Mouse (Mus musculus): ENCODE data around the gene Atg7.

Gene Atg7

DNA sequence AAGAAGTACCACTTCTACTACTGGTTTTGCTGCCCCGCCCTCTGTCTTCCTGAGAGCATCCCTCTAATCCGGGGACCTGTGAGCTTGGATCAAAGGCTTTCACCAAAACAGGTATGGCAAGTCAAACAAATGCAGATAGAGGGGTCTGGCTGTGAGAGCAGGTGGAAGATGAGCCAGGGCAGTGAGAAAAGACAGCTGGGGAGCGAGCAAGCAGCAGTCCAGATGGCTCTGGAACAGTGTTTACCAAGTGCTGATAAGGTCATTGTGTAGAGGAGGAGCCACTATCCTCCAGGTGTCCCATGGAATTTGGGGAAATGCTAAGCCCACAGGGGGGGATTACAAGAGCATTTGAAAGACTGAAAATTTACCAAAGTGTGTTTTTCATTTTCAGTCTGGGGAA is 41.5 kb downstream of the Atg7 start:
- no peak for DNase-seq (ENCODE audit: low read depth, low spot score)

DNA sequence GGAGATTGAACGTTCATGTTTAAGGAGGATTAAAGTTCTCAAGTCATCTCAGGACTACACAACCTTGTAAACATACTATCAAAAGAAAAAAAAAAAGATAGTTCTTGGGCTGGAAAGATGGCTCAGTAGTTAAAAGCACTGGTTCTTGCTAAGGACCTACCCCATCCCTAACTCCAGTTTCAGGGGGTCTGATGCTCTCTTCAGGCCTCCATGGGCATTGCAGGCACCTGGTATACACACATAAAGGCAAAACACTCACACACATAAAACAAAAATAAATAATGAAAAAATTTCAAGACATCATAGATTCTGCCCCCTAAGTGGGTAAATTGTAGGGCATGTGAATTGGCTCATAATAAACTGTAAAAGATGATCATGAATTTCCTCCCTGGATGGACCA is 42.5 kb downstream of the Atg7 start:
- no peak for DNase-seq (ENCODE audit: low read depth, low spot score)

DNA sequence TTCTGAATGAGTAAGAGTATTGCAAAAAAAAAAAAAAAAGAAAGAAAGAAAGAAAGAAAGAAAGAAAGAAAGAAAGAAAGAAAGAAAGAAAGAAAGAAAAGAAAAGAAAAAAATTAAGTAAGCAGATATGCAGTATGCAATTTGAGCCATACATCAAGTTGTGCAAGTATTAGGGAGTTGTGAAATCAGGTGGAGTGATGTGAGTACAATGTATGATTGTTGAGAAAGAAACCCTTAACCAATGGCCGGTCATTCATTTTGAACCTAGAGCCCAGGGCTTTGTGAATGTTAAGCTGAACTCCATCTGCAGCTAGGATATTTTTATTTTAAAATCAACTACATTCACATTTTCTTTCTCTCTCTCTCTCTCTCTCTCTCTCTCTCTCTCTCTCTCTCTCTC is 44.1 kb downstream of the Atg7 start:
- DNase-seq (ENCODE audit: low read depth, low spot score): no peak

DNA sequence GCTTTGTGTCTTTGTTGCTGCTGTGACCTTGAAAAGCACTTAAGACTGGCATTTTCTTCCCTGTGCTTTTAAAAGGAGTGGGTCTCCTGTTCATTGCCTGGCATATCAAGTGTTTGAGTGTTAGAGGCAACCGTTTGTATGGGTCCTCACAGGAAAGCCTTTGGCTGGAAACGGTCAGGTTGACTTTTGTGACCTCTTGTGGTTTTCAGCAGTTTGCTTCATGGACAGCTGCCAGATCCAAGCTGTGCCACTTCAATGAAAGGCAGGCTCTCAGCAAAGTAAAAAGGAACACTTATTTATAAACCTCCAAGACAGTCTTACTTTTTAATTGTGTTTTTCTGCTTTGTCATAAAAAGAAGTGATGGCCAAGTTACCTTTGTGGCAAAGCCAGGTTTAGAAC is 47.8 kb downstream of the Atg7 start:
- no peak for DNase-seq (ENCODE audit: low read depth, low spot score)

GRCm38 (mm10) chr6:114691530-114691929 is 48.6 kb downstream of the Atg7 start:
- no peak for DNase-seq (ENCODE audit: low read depth, low spot score)

DNA sequence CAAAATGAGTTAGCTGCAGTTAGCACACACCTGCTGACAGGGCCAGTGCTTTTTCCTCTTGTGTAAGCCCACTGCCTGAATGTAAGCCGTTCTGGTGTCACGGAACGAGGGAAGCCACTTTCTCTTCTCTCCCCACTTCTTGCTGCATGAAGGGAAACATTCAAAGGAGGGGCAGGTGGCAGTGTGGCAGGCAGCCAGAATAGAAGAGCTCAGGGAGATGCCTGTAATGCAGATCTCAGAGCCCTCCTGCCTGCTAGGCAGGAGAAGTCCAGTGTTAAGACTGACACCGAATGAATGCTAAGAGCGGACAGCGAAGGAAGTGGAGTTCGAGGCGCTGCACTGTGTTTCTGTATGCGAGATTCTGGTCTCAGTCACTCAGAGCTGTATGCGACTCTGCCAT is 49.8 kb downstream of the Atg7 start:
- DNase-seq (ENCODE audit: low read depth, low spot score): no peak

- peak; percentile 83 for DNase-seq (ENCODE audit: low read depth, low spot score)
Measured at GRCm38 (mm10) chr6:114697646-114698490, 55.0 kb downstream of the Atg7 start.

DNA sequence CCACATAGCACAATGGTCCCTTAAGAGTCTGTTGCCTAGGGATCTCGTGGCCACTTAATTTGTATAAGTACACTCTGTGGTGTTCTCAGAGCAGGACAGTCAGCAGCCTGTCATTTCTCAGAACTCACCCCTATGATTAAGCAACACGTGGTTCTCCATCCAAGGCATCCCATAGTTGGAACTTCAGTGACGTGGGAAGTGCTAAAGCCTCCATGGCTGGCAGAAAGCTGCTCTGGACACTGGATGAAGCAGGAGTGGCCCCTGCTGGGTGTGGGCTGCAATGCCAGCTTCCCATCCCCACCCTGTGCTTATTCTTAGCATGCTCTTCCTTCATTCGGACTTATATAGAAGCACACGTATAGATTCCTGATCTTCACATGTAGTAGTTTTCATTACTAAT is 55.7 kb downstream of the Atg7 start:
- DNase-seq (ENCODE audit: low read depth, low spot score): no peak

GRCm38 (mm10) chr6:114700704-114701103 is 57.8 kb downstream of the Atg7 start:
- DNase-seq (ENCODE audit: low read depth, low spot score): no peak

DNA sequence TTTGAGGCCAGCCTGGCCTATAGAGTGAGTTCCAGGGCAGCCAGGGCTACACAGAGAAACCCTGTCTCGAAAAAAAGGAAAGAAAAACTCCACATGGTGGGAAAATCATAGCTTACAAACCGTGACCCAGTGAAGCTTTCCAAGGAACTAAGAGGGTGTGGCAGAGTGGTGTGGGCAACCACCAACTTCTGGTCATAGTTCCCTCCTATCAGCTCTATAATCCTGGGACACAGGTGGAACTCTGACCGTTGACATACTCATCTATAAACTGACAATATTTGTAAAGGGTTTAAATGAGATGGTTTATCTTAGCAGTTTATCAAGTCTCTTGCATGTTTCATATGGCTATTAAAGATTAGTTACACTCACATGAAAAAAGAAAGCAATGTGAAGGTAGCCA is 64.1 kb downstream of the Atg7 start:
- DNase-seq (ENCODE audit: low read depth, low spot score): no peak

GRCm38 (mm10) chr6:114712242-114713050 is 69.5 kb downstream of the Atg7 start:
- DNase-seq (ENCODE audit: low read depth, low spot score): peak; percentile 90

- no peak for DNase-seq (ENCODE audit: low read depth, low spot score)
Measured at GRCm38 (mm10) chr6:114713538-114713937, 70.6 kb downstream of the Atg7 start.

GRCm38 (mm10) chr6:114714654-114715053 is 71.8 kb downstream of the Atg7 start:
- DNase-seq (ENCODE audit: low read depth, low spot score): no peak

GRCm38 (mm10) chr6:114715289-114716030 is 72.6 kb downstream of the Atg7 start:
- DNase-seq (ENCODE audit: low read depth, low spot score): no peak

DNA sequence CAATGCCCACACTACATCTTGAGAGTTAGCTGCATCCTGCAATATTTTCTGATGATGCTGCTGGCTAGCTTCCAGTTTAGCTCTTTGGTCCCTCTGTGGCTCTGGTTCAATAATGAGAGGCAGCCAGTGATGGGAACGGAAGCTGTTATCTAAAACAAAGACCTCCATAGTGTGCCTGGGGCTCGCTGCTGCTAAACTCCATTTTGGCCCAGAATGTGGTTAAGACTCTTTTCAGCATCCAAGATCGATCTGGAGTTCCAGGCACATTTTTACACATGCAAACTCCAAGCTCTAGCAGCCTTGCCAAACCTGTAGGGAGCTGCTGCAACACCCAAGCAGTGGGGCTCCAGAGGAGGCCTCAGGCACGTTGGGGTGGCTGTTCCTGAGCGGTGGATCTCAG is 76.2 kb downstream of the Atg7 start:
- peak; percentile 88 for DNase-seq (ENCODE audit: low read depth, low spot score)

DNA sequence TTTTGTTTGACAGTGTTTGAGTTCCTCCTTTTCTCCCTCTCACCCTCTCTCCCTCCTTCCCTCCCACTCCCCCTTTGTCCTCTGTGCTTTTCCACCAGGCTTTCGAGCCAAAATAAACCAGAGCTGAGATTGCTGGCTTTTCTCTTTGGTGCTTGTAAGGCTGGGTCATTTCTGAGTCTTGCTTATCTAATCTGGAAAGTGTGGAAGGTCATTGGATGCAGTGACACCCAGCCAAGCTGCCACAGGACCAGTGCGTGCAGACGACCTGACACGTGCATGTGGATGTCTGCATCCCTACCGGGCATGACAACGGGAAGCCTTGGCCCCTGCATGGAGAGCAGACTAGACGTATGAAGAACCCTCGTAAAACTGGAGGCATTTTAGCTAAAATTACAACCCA is 76.8 kb downstream of the Atg7 start:
- DNase-seq (ENCODE audit: low read depth, low spot score): no peak

GRCm38 (mm10) chr6:114722046-114722445 is 79.1 kb downstream of the Atg7 start:
- peak; percentile 60 for DNase-seq (ENCODE audit: low read depth, low spot score)

DNA sequence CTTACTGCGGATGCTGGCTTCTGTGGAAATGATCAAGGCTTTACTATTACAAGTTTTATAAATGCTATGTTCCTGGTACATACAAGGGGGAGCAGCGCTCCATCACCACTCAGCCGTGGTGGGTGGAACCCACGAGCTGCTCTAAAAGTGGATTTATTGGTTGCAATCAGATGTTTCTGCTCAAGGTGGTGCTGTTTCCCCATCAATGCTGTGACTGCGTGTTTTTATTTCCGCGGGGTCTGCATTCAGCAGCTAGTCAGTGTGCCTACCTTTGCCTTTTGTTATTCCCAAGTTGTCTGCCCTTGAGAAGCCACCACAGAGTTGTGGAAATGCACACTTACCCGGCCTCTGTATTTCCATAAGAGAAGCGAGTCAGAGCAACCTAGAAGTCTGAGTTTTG is 81.0 kb downstream of the Atg7 start:
- peak; percentile 73 for DNase-seq (ENCODE audit: low read depth, low spot score)

DNA sequence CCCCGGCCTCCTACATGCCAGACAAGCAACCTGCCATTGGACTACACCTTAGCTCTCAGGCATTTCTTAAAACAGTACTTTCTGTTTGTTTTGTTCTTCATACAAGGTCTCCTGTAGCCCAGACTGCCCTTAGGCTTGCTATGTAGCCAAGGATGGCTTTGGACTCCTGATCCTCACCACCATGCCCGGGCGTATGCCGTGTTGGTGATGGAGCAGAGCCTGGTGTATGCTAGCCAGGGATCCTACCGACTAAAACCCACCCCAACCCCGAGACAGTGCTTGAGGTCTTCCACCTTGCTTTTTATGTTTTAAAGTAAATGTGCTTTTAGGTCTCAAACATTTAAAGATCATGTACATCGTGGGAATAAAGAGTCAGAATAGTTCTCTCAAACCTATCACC is 81.5 kb downstream of the Atg7 start:
- no peak for DNase-seq (ENCODE audit: low read depth, low spot score)

- no peak for DNase-seq (ENCODE audit: low read depth, low spot score)
Measured at GRCm38 (mm10) chr6:114725147-114725575, 82.3 kb downstream of the Atg7 start.

- no peak for DNase-seq (ENCODE audit: low read depth, low spot score)
Measured at GRCm38 (mm10) chr6:114726681-114727080, 83.8 kb downstream of the Atg7 start.

DNA sequence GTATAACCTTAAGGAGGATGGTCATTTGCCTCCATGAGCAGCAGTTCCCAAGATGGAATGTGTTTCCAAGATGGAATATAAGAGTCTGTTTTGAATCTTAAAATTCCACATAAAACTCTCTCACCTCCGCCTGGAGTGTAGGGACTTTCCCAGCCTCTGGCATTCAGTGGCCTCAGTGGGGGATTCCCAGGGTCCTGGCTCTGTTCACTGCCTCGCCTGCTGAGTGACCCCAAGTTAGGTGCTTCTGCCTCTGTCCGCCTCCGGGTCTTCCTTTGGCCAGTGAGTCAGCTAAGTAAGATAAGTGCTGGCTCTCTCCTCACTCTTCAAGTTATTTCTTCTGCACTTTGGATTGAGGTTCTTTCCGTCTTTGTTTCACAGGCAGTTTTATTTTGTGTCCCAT is 90.3 kb downstream of the Atg7 start:
- DNase-seq (ENCODE audit: low read depth, low spot score): no peak
